Mouse (Mus musculus) small intestine, adult 2 months (tissue): Measurements from ENCODE around the gene Phlpp2. TPM values are rescaled to one million over a fixed set of nuclear protein-coding genes. Genes with fewer than 3 reads are reported as not detected.
A peak's percentile ranks its signal among the peaks of the same experiment; 100 is the strongest.

ENCODE experiments used
- H3K27ac ChIP-seq: fragments of 200-500 bp; 2 replicates; pipeline ENCODE4 v1.5.1; 2012; ENCODE audit warnings: low read depth, low read length, control low read depth, inconsistent platforms; ENCODE audit not compliant: insufficient read depth
- H3K27me3 ChIP-seq: fragments of 200-500 bp; 2 replicates; pipeline ENCODE4 v1.6.1; 2012; ENCODE audit warnings: mild to moderate bottlenecking, moderate library complexity, low read length, inconsistent platforms; ENCODE audit not compliant: control insufficient read depth, insufficient read depth
- H3K36me3 ChIP-seq: fragments of 200-500 bp; 2 replicates; pipeline ENCODE4 v1.6.1; 2012; ENCODE audit warnings: mild to moderate bottlenecking, low read length, control low read depth, inconsistent platforms; ENCODE audit not compliant: control insufficient read depth, insufficient read depth
- H3K4me1 ChIP-seq: fragments of 200-500 bp; 2 replicates; pipeline ENCODE4 v1.6.1; 2012; ENCODE audit warnings: low read length, inconsistent platforms, mixed read lengths; ENCODE audit not compliant: control insufficient read depth, insufficient read depth, insufficient read length
- H3K4me3 ChIP-seq: fragments of 200-500 bp; 2 replicates; pipeline ENCODE4 v1.5.1; 2012; ENCODE audit warnings: low read depth, mild to moderate bottlenecking, control low read depth, inconsistent platforms, low read length, moderate library complexity
- CTCF ChIP-seq: fragments of 200-500 bp; IDR thresholded peaks from 2 replicates; pipeline ENCODE4 v1.5.1; 2012; ENCODE audit warnings: low read depth, mild to moderate bottlenecking, control low read depth, inconsistent platforms, low read length, moderate library complexity, mixed read lengths; ENCODE audit not compliant: insufficient replicate concordance, insufficient read length; ENCODE audit errors: extremely low read depth
- POLR2A ChIP-seq: fragments of 200-500 bp; IDR thresholded peaks from 2 replicates; pipeline ENCODE4 v1.6.1; 2012; ENCODE audit warnings: low read depth, mild to moderate bottlenecking, control low read depth, inconsistent platforms, low read length, moderate library complexity
- WGBS: fragments of 180-500 bp; shearing (Covaris S2); methylation state at CpG from one replicate; pipeline ENCODE4 v1.1.7; 2018; 5-methylcytosine and 5-hydroxymethylcytosine counted together
- polyA plus RNA-seq: library from polyadenylated mRNA; depleted of rRNA; stranded (reverse); fragments of >200 nt; gene quantifications from 2 replicates; pipeline ENCODE4 v1.2.3, GENCODE M21; 2012

Gene Phlpp2
- polyA plus RNA-seq, 1 experiment = 25.0 TPM

DNA sequence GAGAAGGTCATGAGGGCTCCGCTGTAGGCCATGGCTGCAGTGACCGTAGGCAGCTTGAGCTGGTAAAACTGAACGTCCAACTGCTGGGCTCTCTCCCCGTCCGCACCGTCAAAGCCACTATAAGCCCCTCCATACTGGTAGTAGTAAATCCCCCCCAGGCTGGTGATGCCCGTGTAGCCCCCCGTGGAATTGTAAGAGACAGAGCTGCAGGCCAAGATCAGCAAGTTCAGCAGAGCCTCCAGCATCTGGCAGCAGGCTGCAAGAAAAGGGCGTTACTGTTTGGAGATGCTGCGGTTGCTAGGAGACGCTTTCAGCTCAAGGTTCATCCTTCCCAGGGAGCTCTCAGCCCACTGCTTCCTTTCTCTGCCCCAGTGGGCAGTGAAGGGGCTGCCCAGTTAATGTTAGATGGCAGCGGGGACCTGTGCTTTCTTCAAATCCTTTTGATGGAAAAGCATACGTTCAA lies 86.2 kb downstream of the Phlpp2 start:
- H3K36me3 ChIP-seq = peaks cover 42% of the 10 kb centered on the region
- WGBS = 71% methylated on average over 13 of the region's 13 CpGs
- H3K27ac ChIP-seq = no peak overlapping the region
- no peak for TF ChIP-seq POLR2A
- TF ChIP-seq CTCF = no peak
- H3K4me3 ChIP-seq = no peak overlapping the region
- H3K27me3 ChIP-seq = no peaks in the 10 kb centered on the region
- peaks cover 22% of the 10 kb centered on the region; the same call in 1 of the 2 replicates for H3K4me1 ChIP-seq

- Histone ChIP-seq H3K36me3 (peaks cover 36% of the 10 kb centered on the region), H3K4me1 (peaks cover 30% of the 10 kb centered on the region; the same call in 1 of the 2 replicates), H3K27ac (peak overlapping the region; percentile 92), H3K27me3 (0 out of 2 replicates have a peak, but pooled peaks cover 5% of the 10 kb centered on the region), H3K4me3 (peak overlapping the region; percentile 29)
- TF ChIP-seq CTCF = no peak
- TF ChIP-seq POLR2A = no peak; the same call in 1 of the 2 replicates
- 8% methylated on average over 16 of the region's 16 CpGs for WGBS
Measured at GRCm38 (mm10) chr8:109957167-109958028, 89.1 kb downstream of the Phlpp2 start.

DNA sequence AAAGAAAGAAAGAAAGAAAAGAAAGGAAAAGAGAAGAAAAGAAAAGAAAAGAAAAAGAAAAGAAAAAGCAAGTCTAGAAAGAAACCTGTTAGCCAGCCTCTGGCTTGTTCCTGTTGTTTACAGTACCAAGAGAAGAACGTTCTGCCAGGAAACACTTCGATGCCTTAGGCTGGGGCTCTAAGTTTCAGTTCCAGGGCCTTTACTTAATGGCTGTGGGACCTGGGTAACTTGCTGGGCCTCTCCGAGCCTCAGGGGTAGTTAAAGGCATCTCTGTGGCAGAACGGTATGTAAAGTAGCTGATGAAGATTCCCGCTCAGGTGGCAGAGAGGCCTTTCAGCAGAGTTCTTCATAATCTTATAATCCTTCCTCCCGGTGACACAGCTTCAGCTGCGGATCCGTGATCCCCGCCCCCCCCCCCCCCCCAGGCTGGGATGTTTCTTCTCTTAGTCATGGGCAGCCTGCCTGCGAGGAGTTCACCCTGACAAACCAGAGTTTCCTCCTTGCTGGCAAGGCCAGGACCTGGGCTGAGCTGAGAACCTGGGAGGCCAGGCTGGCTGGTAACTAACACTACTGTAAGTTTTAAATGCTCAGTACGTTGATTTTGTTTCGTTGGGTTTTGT lies 89.8 kb downstream of the Phlpp2 start:
- peak overlapping the region; percentile 91 for H3K27ac ChIP-seq
- 0 out of 2 replicates have a peak, but pooled peaks cover 5% of the 10 kb centered on the region for H3K27me3 ChIP-seq
- H3K4me1 ChIP-seq = peaks cover 31% of the 10 kb centered on the region; the same call in 1 of the 2 replicates
- WGBS = 13% methylated on average over 12 of the region's 12 CpGs
- H3K4me3 ChIP-seq = peak overlapping the region; percentile 7; the same call in 1 of the 2 replicates
- no peak for TF ChIP-seq POLR2A
- no peak for TF ChIP-seq CTCF
- peaks cover 36% of the 10 kb centered on the region for H3K36me3 ChIP-seq

DNA sequence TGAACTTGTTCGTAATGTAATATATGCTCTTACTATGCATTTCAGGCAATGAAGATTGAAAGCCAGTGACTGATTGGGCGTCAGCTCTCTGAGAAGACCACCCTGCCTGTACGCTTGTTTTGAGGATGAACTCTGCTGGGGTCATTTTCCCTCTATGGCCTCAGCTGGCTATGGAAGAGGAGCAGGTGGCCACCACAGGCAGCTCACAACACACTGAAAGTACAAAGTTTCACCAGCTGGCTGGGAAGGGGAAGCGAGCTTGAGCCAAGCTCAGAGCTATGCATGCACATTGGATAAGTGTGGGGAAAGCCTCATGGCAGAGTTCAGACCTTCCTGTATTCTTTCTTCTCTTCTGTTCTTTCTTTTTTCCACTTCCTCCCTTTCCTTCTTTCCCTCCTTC lies 90.8 kb downstream of the Phlpp2 start:
- Histone ChIP-seq H3K27ac (peak overlapping the region; percentile 72; the same call in 1 of the 2 replicates), H3K4me3 (no peak overlapping the region), H3K4me1 (peaks cover 32% of the 10 kb centered on the region; the same call in 1 of the 2 replicates), H3K27me3 (0 out of 2 replicates have a peak, but pooled peaks cover 5% of the 10 kb centered on the region), H3K36me3 (peaks cover 31% of the 10 kb centered on the region)
- WGBS = 69% methylated on average over 4 of the region's 4 CpGs
- TF ChIP-seq CTCF (no peak), POLR2A (no peak)

GRCm38 (mm10) chr8:109961693-109962367 lies 93.5 kb downstream of the Phlpp2 start, which contains the start of gene Marveld3:
Gene Marveld3 (minus strand): TSS chr8:109962203.
- peak within 1 kb of the TSS; percentile 88 for H3K27ac ChIP-seq
- 1% methylated on average over 64 of the region's 64 CpGs for WGBS

DNA sequence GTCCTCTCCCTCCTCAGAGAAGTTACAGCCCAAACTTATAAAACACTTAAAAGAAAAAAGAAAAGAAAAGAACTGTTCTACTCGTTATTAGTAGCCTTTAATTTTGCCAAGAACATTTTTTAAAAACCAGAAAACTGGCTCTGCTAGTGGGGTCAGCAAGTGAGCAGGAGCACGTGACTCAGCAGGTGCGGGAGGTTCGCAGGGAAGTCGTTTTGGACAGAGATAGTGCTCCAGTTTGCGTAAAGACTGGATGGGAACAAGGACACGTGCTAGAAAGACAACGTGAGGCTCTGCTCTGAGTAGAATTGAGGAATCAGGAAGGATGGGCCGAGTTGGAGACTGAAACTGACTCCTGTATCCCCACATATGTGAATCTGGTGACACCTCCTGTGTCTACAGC lies 94.6 kb downstream of the Phlpp2 start:
- Histone ChIP-seq H3K27me3 (0 out of 2 replicates have a peak, but pooled peaks cover 5% of the 10 kb centered on the region), H3K4me1 (peaks cover 22% of the 10 kb centered on the region; the same call in 1 of the 2 replicates), H3K27ac (no peak overlapping the region), H3K36me3 (peaks cover 11% of the 10 kb centered on the region), H3K4me3 (no peak overlapping the region)
- WGBS = 34% methylated on average over 9 of the region's 9 CpGs
- TF ChIP-seq CTCF (no peak), POLR2A (no peak)

More at GRCm38 (mm10) chr8:109961693-109962367, 93.5 kb downstream of the Phlpp2 start, which contains the start of gene Marveld3:
- H3K4me1 ChIP-seq = peaks cover 25% of the 10 kb centered on the region; the same call in 1 of the 2 replicates
- TF ChIP-seq CTCF (peak; percentile 94; the same call in 1 of the 2 replicates), POLR2A (peak; percentile 85)
- H3K36me3 ChIP-seq = peaks cover 11% of the 10 kb centered on the region
- H3K27me3 ChIP-seq = 0 out of 2 replicates have a peak, but pooled peaks cover 5% of the 10 kb centered on the region
- peak within 1 kb of the TSS; percentile 90 for H3K4me3 ChIP-seq
